Mouse (Mus musculus) CH12.LX (cell line): Measurements from ENCODE around the gene Olfr657.

Source experiments
- CTCF ChIP-seq, 2 experiments: IDR thresholded peaks in 1 of 2; conservative IDR thresholded peaks in 1 of 2; 2 replicates each; pipeline ENCODE4 v1.5.1; 2011 to 2012; ENCODE audit warnings: low read depth in 2 of 2, low read length in 2 of 2, improper control_type of control experiment in 1 of 2, inconsistent platforms in 1 of 2, mild to moderate bottlenecking in 1 of 2, moderate library complexity in 1 of 2
- EP300 ChIP-seq: IDR thresholded peaks from 2 replicates; pipeline ENCODE4 v1.6.1; 2011; ENCODE audit warnings: low read length, improper control_type of control experiment
- GABPA ChIP-seq: IDR thresholded peaks from 2 replicates; pipeline ENCODE4 v1.6.1; 2012; ENCODE audit warnings: low read depth, low read length, improper control_type of control experiment, inconsistent platforms; ENCODE audit not compliant: insufficient replicate concordance
- MAX ChIP-seq: IDR thresholded peaks from 2 replicates; pipeline ENCODE4 v1.6.1; 2011; ENCODE audit warnings: low read length, improper control_type of control experiment
- MEF2A ChIP-seq: IDR thresholded peaks from 2 replicates; pipeline ENCODE4 v1.6.1; 2014; ENCODE audit warnings: low read depth, mild to moderate bottlenecking, inconsistent platforms, low read length, improper control_type of control experiment, borderline replicate concordance
- PAX5 ChIP-seq: IDR thresholded peaks from 2 replicates; pipeline ENCODE4 v1.6.1; 2012; ENCODE audit warnings: low read length, inconsistent platforms, mixed read lengths
- POLR2A ChIP-seq: IDR thresholded peaks from 2 replicates; pipeline ENCODE4 v1.6.1; 2011; ENCODE audit warnings: low read depth, mild to moderate bottlenecking, improper control_type of control experiment, low read length
- RCOR1 ChIP-seq: conservative IDR thresholded peaks from 2 replicates; pipeline ENCODE4 v1.6.1; 2012; ENCODE audit warnings: low read depth, mild to moderate bottlenecking, inconsistent platforms, low read length, improper control_type of control experiment
- USF1 ChIP-seq: IDR thresholded peaks from 2 replicates; pipeline ENCODE4 v1.6.1; 2014; ENCODE audit warnings: low read depth, mild to moderate bottlenecking, inconsistent platforms, low read length, improper control_type of control experiment
- ZMIZ1 ChIP-seq: IDR thresholded peaks from 2 replicates; pipeline ENCODE4 v1.6.1; 2012; ENCODE audit warnings: low read depth, mild to moderate bottlenecking, inconsistent platforms, low read length, improper control_type of control experiment

DNA sequence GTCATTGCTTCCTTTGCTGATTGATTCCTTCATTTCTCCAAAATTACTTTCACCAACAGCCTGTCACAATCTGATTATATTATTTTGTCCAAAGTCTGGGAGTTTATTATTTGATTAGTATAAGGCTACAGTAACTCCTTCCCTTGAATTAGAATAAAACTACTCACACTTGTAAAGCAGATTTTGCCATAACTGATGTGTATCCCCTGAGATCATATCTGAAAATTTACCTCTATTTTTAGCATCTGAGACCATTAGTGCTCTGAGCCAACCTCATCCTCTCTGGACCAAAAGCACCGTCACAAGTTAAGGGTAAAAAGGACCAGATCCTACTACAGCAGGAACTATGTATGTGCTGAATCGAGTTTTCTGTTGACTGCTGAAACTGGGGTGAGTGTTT is 47.6 kb upstream of the Olfr657 start, which contains the start of gene Olfr653:
- TF ChIP-seq CTCF (conservative IDR thresholded peaks at IDR 0.05 in 1 of 2, IDR thresholded peaks at IDR 0.05 in 1 of 2; ENCODE audit: low read depth in 2 of 2, low read length in 2 of 2) (no peak), EP300 (no peak), ZMIZ1 (no peak), MAX (no peak), MEF2A (no peak), RCOR1 (no peak), USF1 (no peak), PAX5 (no peak), POLR2A (no peak), GABPA (no peak)
